Mouse (Mus musculus) adipocyte (in vitro differentiated cells): ENCODE results near the gene Pfdn6.
A peak's percentile ranks its signal among the peaks of the same experiment; 100 is the strongest.
"Not testable (repeated sequence)": the region's sequence is repeated elsewhere in the genome, so short reads cannot be mapped to it uniquely, and the experiment has no call there.

Experiments used
- DNase-seq: peaks from one replicate; pipeline ENCODE4 v3.0.0-alpha.2; 2016; ENCODE audit warnings: low spot score

Gene Pfdn6

GRCm38 (mm10) chr17:33940206-33940805 is at the start of gene Pfdn6, which contains the start of gene Wdr46:
Gene Pfdn6, minus strand, starts transcription at chr17:33940343.
Gene Wdr46, plus strand, starts transcription at chr17:33940660.
- peak; percentile 95 for DNase-seq

GRCm38 (mm10) chr17:33982136-33982535 is 42.0 kb upstream of the Pfdn6 start:
- not testable (repeated sequence) for DNase-seq

- DNase-seq: not testable (repeated sequence)
These were observed 41.2 kb upstream of the Pfdn6 start for GRCm38 (mm10) chr17:33981192-33981909.

GRCm38 (mm10) chr17:33980181-33981035 is 40.3 kb upstream of the Pfdn6 start:
- no peak for DNase-seq

GRCm38 (mm10) chr17:33979512-33980050 is 39.4 kb upstream of the Pfdn6 start:
- DNase-seq: no peak

DNA sequence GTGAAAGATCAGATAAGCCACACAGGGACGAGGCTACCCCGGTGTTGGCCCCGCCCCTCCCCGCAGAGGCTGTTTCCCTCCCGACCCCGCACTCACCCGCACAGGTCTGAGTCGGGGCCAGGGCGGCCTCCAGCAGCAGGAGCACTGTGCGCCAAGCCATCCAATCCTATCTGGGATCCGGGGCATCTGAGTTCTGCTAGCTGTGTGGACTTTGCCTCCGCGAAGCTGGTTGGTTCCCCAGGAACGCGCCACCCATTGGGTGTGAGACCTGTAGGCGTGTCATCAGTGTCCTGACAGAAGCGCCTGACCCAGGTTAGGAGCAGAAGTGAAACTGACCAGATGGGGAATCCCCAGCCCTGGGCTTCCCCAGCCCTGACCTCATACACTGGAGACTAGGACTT is 38.5 kb upstream of the Pfdn6 start:
- no peak for DNase-seq

GRCm38 (mm10) chr17:33977861-33978557 is 37.9 kb upstream of the Pfdn6 start:
- no peak for DNase-seq

GRCm38 (mm10) chr17:33973572-33973971 is 33.4 kb upstream of the Pfdn6 start:
- DNase-seq: no peak

- peak; percentile 71 for DNase-seq
These were observed 32.5 kb upstream of the Pfdn6 start for GRCm38 (mm10) chr17:33972691-33973090.

- DNase-seq: no peak
These were observed 29.3 kb upstream of the Pfdn6 start for GRCm38 (mm10) chr17:33969394-33969793.

DNA sequence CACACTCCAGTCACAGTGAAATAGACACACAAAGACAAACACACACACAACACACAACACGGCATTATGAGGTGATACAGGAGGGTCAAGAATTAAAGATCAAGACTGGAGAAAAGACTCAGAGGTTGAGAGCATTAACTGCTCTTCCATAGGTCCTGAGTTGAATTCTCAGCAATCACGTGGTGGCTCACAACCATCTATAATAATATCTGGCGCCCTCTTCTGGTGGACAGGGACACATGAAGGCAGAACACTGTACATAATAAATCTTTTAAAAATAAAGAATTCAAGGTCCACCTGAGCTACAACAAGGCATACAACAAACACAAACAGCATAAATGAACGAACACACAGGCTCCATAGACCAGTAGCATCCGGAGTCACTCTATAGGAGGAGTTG is 28.8 kb upstream of the Pfdn6 start:
- DNase-seq: peak; percentile 80

DNA sequence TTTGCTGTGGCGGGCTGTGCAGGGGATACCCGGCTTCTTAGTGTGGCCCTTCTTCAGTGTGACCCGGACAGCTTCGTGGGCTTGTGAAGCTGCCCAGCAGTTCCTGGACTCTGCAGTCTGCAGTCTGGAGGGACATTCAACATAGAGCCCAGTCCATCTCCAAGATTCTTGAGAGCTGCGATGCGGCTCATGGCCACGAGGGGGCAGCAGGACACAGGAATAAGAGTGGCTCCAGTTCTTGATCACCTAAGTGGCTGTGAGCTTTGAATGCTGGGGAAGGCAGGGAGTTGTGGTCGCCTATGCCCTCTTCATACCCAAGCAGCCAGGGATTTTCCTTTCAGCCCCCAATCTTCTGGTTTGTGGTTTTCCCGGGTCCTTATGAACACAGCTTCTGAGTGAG is 28.3 kb upstream of the Pfdn6 start:
- peak; percentile 90 for DNase-seq

GRCm38 (mm10) chr17:33965846-33966550 is 25.9 kb upstream of the Pfdn6 start:
- DNase-seq: no peak

- no peak for DNase-seq
These were observed 25.1 kb upstream of the Pfdn6 start for GRCm38 (mm10) chr17:33965082-33965845.

DNA sequence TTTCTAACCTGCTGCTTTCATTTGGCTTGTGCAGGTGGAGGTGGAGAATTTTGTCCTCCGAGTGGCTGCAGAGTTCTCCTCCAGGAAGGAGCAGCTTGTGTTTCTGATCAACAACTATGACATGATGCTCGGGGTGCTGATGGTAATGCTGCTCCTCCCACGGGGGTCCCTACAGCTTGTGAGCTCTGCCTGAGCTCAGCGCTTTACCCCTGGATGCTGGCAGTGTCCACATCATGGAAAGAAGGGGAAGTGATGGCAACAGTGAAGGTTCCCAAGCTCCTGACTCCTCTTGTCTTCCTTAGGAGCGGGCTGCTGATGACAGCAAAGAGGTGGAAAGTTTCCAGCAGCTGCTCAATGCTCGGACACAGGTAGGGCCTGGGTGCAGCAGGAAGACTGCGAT is 22.7 kb upstream of the Pfdn6 start:
- DNase-seq: no peak

DNA sequence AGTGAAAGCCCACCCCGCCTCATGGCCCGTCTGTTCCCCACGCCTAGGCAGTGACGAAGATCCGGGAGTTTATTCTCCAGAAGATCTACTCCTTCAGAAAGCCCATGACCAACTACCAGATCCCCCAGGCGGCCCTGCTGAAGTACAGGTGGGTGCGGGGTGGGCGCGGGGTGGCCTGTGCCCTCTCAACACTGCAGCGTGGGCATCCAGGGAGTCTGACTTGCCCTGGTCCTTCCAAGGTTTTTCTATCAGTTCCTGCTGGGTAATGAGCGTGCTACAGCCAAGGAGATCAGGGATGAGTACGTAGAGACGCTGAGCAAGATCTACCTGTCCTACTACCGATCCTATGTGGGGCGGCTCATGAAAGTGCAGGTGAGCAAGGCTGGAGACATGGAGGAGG is 19.8 kb upstream of the Pfdn6 start:
- no peak for DNase-seq

DNA sequence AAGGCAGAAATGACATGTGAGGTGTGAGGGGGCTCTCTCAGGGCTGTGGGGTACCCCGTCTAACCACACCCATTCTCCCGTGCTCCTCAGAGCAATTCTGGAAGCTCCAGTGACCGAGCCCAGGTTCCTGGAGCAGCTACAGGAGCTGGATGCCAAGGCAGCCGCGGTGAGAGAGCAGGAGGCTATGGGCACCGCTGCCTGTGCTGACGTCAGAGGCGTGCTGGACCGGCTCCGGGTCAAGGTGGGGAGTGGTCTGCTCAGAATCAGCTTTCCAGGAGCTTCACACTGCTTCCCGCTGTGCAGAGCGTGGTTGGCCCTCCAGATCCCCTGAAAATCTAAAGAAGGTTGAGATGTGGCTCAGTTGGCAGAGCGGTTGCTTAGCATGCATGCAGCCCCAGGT is 19.0 kb upstream of the Pfdn6 start:
- DNase-seq: no peak

- DNase-seq: no peak
These were observed 18.3 kb upstream of the Pfdn6 start for GRCm38 (mm10) chr17:33958451-33958850.

GRCm38 (mm10) chr17:33957493-33957892 is 17.4 kb upstream of the Pfdn6 start:
- DNase-seq: no peak

GRCm38 (mm10) chr17:33956336-33956735 is 16.2 kb upstream of the Pfdn6 start:
- no peak for DNase-seq
